Mouse (Mus musculus): ENCODE measurements around the gene Sell. TPM values are rescaled to one million over a fixed set of nuclear protein-coding genes. Genes with fewer than 3 reads are reported as not detected.
"Not testable (repeated sequence)": the region's sequence is repeated elsewhere in the genome, so short reads cannot be mapped to it uniquely, and the experiment has no call there.

Sell gene
- 100 to 1,000 TPM; 486 to 518 TPM for polyA plus RNA-seq (2017; shearing (Covaris generic))

DNA sequence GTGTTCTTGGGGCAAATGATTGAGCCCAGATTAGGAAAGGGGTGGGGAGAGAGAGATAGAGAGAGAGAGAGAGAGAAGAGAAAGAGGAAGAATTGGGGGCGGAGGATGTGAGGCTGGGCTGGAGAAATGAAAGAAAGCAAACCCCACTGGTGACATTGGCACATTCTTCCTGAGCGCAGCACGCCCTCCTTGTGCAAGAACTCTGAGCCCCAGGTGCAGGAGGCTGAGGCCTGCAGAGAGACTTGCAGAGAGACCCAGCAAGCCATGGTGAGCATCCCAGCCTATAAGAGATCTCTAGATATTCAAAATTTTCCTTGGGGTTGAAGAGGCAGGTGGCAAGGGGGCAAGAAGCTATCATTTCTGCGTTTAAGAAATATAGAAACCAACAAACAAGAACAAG is at the start of gene Sell:
Gene Sell, plus strand, starts transcription at position 58 of the 400 bp plus-strand sequence.
- ATAC-seq, result peak; percentile 48

DNA sequence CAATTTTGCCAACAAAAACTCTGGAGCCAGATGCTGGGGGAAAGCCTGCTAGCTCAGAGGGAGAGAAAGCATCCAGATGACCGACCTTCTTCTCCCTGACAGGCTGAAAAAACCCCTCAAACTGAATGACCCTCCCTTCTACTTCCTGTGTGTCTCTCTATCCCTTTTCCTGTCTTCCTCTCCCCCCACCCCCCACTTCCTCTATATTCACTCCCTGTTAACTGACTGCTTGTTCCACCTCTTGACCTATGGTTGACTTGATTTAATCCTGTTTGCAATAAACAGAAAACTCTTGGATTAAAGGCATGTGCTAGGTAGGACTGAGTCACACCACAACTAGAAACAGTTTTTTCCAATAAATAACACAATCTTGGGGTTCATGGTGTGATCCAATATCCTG is 47.2 kb upstream of the Sell start:
- no peak for ATAC-seq

DNA sequence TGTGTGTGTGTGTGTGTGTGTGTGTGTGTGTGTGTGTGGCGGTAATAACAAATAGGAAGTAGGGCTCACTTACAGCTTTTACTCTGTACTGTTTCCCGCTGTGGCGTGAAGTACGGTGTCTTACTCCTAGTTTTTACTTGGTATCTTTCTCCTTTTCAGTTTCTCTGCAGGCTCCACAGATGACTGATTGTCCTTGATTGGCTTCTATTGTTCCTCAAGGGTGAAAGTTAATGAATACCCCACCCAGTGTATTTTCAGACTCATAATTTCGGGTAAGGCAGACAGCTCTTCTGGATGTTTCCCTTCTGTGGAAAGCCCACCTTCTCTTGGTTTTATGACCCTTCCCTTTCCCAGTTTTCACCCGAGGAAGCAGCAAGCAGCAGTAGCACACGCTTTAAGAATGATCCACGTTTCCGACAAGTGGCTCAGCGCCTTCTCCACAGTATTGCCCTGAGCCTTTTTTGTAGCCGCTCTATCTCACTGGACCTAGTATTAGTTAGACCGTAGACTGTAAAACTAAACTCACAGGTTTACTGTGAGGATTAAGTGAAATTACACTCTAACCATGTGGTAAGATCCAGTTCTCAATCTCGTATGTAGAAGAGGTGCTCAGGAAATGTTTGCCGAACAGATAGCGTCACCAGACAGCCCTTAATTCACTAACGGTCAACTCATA is 43.4 kb upstream of the Sell start:
- no peak for ATAC-seq

DNA sequence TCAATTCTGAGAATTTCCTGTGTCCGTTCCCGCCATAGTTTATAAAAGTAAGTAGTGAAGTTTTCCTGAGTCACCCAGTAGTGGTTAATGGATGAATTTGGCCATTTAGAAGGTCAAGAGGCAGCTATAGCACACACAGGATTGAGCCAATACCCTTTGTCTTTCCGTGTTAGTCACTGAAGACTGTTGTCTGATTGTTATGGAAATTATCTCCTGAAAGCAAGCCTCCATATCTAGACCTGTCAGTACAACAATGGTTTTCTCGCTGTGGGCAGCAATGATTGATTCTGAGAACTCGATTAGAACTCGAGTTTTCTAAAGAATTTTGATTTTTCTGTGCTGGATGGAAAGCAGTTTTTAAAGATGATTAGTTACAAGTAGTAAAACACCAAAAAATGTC is 42.0 kb upstream of the Sell start:
- no peak for ATAC-seq

DNA sequence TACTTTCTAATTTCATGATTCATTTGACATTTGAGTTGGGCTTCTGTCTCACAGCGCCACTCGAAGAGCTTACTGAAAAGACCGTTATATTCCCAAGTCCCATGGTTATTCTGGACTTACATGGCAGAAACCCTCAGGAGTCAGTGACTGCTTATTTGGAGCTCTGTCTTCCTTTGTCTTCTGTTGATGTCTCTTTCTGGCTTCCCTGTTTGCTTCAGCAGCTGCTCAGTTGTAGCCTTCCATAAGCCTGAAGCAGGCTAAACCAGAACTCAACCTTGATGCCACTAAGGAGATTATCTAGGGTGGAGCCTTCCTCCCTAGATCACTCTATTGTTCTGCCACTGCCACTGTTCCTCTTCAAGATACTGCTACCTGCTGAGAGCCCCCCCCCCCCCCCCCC is 41.0 kb upstream of the Sell start:
- ATAC-seq, result not testable (repeated sequence)

DNA sequence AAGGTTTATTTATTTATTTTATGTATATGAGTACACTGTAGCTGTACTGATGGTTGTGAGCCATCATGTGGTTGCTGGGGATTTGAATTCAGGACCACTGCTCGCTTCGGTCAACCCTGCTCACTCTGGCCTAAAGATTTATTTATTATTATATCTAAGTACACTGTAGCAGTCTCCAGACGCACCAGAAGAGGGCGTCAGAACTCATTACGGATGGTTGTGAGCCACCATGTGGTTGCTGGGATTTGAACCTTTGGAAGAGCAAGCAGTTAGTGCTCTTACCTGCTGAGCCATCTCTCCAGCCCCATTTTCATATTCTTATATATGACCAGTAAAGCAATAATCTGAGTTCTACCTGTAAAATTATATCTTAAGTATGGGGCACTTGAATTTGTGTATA is 39.7 kb upstream of the Sell start:
- ATAC-seq, result not testable (repeated sequence)

DNA sequence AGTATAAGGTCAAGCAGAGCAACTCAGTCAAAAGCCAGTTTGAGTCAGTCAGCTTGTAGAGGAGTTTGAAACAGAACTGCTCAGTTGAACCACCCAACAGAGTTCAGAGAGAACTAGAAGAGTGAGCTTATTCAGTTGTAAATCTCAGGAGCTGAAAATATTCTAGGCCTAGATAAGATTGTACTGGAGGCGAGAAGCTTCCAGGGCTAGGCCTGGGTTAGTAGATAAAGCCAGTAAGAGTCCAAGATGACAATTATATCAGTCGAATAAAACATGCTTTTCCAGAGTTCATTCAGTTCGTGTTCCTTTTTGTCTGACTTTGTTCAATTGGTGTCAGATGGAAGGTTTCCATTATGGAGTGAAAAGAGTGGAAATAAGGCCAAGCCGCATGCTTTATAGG is 36.1 kb upstream of the Sell start:
- ATAC-seq, result no peak

DNA sequence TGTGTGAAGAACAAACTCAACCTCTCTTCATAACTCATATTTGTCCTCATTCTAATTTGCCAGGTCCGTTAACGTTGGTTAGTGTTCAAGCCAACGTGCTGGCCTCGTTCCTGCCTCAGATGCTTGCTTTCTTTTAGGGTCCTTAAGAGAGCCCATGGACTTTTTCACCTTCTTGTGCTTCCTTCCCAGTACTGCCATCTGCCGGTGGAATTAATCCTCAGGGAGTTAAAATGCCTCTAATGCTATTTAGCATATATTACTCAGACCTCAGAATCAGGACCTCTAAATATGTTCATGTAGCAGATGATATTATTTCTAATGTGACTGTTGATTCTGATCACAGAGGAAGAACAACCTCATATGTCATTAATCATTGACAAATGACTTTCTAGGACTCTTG is 34.4 kb upstream of the Sell start:
- no peak for ATAC-seq

DNA sequence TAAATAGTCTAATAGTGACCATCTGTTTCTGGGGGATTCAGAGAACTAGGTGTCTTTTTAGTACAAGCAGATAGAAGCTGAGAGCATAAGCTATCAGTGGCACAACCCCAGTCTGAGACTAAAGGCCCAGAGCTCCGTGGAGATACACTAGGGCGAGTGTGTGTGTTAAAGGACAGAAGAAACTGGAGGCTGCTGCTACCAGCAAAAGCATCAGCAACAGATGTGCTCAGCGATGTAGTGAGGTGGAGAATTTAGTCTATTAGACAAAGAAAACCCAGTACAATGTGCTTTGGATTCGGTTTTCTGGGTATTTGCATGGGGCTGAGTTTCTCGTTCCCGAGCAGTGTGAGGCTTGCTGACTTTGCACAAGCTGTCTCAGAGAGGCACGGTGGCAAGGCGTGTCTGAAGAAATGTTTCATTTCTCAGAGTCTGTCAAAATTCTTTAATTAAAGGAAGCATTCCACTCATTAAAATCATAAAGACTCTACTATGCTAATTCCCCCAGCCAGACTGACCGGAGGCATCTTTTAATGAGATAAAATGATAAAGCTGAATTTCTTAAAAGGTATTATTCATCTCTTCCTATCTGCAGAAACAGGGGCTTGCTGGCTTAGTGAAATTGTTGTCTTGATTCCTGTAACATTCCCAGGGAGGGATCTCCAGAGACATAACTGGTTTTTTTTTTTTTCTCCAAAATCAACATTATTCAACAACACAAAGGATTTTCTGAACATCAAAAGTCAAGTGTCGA is 21.2 kb upstream of the Sell start:
- no peak for ATAC-seq

DNA sequence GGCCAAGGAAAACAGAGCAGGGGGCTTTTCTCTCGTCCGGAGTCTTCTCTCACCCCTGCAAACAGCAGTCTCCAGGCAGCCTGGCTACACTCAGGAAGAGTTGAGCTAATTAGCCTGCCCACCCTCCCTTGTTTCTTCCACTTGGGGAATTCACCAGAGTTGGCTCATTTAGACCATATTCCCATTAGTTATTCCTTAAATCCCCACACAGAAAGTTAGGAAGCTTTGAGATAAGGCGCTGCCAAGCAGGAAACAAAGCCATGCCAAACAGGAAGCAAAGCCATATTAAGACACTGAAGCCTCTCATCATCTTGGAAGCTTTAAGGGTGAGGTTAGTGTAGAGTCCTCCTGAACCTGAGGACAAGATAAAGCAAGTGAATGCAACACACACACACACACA is 18.2 kb upstream of the Sell start:
- ATAC-seq, result no peak

DNA sequence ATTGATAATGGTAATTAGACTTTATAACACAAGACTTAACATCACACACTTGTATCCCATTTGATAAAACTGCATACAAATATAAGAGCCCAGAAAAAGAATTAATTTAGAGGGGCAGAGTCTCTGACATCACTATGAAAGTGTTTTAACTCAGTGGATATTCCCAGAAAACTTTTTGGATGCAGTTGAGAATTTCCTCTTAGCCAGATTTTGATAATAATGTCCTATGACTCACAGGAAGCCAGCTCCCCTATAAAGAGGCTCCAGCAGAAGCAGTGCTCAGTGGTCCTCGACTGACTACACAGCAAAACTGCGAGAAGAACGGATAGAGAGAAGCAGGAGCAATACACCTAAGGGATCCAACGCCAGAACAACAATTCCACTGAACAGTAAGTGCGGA is 13.8 kb upstream of the Sell start, which contains the start of gene Sele:
Gene Sele, plus strand, starts transcription at position 301 of the 400 bp plus-strand sequence.
- ATAC-seq, result no peak

DNA sequence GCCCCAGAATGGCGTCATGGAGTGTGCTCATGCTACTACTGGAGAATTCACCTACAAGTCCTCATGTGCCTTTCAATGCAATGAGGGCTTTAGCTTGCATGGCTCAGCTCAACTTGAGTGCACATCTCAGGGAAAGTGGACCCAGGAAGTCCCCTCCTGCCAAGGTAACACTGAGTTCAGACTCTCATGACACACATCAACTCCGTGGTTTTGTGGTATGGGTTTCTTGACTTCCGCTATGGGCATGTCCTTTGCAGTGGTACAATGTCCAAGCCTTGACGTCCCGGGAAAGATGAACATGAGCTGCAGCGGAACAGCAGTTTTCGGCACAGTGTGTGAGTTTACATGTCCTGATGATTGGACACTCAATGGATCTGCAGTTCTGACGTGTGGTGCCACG is 8.2 kb upstream of the Sell start:
- ATAC-seq, result peak; percentile 32

DNA sequence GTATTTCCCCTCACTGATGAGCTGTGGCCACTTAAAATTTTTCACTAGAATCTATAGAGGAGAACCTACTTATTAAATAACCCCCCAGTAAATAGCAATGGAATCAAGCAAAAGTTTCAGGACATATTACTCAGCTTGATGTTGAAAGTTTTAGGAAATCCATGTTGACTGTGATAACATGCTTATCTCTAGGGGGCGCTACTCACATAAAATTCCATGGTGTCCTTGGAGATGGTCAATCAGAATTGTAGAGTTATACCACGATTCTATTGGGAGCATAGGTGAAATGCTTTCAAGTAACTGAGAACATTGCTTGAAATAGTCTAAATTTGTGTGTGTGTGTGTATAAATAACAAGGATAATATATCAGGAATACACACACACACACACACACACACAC is 7.0 kb upstream of the Sell start:
- no peak for ATAC-seq

DNA sequence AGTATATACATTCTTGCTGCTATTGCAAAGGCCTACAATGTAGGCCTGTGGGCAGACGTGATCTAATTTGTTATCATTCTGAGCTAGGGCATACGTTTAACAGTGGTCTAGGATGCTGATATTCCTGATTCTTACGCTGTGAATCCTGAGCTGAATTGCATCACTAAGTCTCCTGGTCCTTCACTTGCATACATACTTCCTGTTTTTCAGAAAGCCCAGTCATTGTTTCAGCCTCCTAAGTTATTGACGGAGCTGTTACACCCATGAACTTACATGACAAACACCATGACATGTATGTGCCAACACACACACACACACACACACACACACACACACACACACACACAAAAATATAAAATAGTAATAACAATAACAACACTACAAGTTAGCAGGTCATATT is 1.7 kb upstream of the Sell start:
- no peak for ATAC-seq

DNA sequence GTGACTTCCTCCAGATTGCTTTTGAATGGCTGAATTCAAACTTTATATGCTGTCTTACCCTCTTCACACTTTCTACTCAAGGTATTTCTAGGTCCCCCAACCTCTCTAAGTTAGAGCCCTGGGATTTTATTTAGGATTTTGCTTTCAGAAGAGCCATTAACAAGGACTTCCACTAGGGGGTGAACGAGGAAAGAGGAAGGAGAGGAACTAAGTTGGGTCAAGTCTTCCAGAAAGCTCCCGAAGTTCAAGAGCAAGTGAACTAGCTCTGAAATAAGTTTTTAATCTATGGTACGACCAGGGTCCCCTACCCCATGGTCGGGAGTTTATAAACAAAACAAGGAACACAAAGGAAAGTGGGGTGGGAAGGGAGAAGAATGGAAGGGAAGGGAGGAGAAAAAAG is 504 bp upstream of the Sell start:
- ATAC-seq, result no peak

DNA sequence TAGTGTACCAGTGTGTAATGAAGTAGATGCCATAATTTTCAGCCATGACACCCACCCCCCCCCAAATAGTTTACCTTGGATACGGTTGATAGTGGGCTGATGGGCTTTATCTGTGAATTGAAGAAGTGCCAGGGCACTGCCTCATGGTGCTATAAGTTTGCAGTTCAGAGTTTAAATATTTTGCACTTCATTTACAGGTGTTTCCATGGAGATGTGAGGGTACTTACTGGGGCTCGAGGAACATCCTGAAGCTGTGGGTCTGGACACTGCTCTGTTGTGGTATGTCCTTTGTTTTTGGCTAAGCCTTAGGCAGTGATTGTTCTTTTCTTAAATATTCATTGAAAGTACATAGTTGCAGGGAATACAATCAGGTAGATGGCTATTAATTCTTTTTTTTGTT is 1.1 kb downstream of the Sell start:
- ATAC-seq, result no peak

DNA sequence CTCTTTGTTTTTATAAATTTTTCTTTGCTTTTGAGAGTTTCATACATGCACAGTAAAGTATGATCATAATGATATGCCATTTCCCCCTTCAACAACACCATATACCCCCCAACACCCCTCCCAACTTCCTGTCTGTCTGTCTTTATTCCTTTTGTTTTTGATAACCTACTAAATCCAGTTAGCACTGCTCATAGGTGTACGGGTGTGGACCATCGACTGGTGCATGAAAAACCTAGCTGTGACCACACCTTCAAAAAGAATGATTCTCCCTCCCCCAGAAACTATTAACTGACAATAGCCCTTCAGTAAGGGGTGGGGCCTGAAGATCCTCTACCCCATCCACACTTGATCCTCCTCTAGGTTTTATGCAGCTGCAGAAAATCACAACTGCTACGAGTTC is 2.0 kb downstream of the Sell start:
- ATAC-seq, result peak; percentile 61

DNA sequence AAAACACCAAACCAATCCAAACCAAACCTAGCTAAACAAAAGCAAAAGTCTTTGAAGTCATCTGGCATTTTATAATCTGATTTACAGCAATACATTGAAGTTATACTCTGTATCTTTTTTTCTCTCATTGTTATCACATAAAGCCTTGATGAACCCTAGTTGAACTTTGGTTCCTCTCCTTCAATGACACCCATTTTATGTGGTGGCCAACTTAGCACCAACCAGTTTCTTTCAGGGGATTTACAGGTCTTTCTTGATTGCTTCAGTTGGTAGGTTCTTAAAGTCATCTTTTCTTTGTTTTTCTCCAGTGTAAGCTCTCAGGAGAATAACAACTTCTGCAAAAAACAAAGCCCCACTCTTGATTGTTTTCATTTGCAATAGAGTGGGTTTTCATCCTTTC is 7.5 kb downstream of the Sell start:
- peak; percentile 13 for ATAC-seq

DNA sequence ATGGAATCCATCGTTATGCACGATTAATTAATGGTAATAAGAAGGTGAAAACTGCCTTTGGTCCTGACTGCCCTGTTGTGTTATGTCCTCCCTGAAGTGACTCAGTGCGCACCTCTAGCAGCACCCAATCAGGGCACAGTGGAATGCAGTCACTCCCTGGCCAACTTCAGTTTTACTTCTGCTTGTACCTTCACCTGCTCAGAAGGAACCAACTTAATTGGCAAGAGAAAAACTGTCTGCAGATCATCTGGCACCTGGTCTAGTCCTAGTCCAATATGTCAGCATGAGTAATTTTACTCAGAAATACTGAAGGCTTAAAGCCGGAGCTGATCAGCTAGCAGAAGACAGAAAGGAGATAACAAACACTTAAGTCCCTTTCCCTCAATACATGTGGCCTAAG is 8.7 kb downstream of the Sell start:
- ATAC-seq, result no peak

DNA sequence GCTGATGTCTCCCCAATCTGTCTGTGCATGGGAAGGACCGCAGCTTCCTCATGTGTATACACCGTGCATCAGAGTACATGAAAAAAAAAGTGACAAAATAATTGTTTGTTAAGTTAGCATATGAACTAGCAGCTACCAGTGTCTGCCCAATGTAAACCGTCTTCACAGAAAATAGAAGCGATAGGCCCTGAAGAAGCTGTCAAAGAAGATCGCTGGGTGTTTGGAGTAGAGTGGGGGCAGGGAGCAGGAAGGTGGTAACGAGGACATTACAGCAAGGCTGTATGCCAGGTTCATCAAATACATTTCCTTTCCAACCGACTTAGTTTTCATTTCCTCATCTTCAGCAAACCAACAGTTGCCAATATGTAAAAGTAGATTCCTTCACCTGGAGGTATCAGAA is 9.3 kb downstream of the Sell start:
- peak; percentile 9 for ATAC-seq

DNA sequence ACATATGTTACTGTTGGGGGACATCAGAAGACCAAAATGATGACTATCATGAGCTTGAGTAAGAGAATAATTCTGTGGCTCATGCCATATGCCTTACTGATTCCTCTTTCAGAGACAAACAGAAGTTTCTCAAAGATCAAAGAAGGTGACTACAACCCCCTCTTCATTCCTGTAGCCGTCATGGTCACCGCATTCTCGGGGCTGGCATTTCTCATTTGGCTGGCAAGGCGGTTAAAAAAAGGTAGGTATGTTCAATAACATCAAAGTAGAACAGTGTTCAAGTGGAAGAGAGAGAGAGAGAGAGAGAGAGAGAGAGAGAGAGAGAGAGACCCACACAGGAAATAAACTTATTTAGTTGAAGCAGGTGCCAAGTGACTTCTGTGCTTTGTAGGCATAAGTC is 10.2 kb downstream of the Sell start:
- ATAC-seq, result peak; percentile 18

DNA sequence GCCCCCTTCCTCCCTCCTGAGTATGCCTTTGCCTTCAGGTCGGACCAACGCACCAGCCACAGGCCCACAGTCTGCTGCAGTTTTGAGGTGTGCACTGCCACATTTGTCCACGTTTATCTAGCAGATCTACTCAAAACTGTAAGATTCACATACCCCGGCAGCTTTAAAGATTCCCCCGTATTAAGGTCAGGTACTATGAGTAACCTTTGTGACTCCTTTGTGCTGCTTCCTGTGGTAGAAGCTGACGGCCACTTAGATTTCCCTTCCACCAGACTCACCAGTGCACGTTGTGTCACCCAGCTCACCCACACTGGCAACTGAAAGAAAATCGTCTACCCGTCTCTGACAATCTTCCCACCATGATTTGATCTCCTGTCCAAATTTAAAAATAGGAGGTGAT is 11.3 kb downstream of the Sell start:
- ATAC-seq, result peak; percentile 8

DNA sequence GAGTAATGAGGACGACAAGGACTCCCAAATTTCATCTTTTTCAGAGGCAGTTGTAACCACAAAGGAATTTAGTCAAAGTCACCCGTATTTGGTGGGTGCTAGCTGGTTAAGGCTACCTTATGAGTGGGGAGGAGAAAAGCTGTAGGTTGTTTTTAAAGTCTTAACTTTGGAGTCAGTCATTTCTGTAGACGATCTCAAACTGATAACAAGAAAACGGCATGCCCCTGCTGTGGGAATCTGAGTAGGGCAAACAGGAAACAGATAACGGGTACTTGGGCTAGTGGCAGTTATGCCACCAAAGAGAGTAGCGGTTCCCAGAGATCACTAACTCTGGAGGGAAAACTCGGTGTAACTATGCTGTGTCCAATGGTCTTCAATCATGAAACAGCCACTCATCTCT is 12.0 kb downstream of the Sell start:
- no peak for ATAC-seq

DNA sequence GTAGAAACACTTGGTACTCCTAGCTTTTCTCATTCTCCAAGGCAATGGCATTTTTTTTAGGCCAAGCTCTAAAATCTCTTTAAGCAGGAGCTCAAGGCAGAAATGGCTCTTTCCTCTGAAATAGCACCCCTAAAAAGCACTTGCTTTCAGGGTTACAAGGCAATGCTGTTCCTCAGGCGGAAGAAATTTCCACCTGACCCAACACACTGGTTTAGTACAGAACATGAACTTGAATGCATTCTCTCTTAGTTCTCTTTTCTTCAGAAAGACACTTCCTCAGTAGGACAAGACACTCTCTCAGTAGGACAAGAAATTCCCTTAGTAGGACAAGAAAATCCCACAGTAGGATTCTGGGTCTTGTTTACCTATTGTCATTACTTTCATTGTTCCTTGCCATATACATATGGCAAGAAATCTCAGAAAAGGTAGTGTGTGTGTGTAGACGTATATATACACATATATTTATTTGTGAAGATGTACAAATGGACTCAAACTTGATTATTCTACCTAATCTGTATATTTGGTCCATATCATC is 12.9 kb downstream of the Sell start:
- ATAC-seq, result no peak
